Mouse (Mus musculus) MEL-GATA-1-ER (cell line): Measurements from ENCODE around the gene Rpa2.
"Not testable (repeated sequence)": the region's sequence is repeated elsewhere in the genome, so short reads cannot be mapped to it uniquely, and the experiment has no call there.

ENCODE experiments used
- DNase-seq: peaks from one replicate; pipeline ENCODE4 v3.0.0-alpha.2; 2012; ENCODE audit warnings: low read depth; ENCODE audit errors: extremely low read depth

The Rpa2 gene

GRCm38 (mm10) chr4:132767914-132768876 lies at the start of gene Rpa2:
TSS of gene Rpa2 (plus strand) at chr4:132768332.
- peak; percentile 100 for DNase-seq

DNA sequence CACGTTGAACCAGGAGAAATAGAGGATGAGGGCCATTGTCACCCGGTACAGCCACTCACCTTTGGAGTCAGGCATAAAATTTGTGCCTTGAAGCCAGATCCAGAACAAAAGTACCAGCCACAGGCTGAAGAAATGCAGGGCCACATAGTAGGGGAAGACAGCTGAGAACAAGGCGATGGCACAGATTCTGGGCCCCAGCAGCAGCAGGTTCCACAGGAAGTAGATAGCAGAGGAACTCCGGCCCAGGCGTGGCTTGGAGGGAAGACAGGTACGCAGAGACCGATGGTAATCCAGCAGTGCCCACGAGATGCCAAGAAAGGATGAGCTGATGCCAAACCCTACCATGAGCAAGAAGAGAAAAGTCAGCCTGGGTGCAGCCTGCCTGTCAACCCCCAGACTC lies 39.9 kb upstream of the Rpa2 start:
- DNase-seq = no peak

- no peak for DNase-seq
These were observed 36.5 kb upstream of the Rpa2 start for GRCm38 (mm10) chr4:132731616-132732015.

DNA sequence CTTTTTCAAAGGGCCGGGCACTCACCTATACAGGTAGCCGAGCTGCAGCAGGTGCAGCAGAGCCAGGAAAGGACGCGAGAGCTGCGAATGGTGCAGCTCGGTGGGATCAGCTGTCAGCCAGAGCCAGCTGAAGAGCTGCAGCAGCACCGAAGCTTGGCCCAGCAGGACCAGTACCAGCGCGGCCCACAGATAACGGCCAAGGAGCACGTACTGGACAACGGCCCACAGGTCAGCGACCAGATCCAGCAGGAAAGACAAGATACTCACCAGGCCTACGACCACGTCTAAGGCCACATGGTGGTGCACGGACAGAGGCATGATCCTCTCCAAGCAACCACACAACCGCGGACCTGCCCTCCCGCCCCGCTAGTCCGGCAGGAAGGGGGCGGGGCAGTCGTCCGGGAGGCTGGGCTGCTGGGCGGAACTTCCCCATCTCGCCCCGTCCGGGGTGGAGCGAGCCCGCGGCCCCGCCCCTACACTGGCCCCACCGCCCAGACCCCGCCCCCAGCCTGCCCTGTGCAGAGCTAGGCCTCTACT lies 35.9 kb upstream of the Rpa2 start, which contains the start of gene Xkr8:
Gene Xkr8, minus strand, starts transcription at position 399 of the 537 bp plus-strand sequence.
- no peak for DNase-seq

- DNase-seq = no peak
These were observed 34.9 kb upstream of the Rpa2 start for GRCm38 (mm10) chr4:132733071-132733770.

- DNase-seq = no peak
These were observed 33.4 kb upstream of the Rpa2 start for GRCm38 (mm10) chr4:132734766-132735165.

- no peak for DNase-seq
These were observed 32.7 kb upstream of the Rpa2 start for GRCm38 (mm10) chr4:132735389-132735788.

DNA sequence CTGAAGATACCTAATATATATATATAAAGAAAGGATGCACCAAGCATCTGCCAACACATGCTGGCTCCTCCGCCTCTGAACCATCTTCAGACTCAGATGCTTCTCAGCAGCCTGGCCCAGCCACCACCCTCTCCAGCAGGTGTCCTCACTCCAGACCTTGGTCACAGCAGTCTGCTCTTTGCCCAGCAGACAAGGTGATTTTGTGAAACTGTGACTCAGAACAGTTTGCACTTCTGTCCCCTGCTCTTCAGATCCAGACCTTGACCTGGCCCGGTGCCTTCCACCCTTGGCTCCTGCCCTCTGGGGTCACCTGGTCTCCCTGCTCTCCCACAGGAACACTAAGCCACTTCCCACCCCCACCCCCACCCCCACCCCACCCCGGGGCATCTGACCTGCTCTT lies 32.2 kb upstream of the Rpa2 start:
- DNase-seq = no peak

DNA sequence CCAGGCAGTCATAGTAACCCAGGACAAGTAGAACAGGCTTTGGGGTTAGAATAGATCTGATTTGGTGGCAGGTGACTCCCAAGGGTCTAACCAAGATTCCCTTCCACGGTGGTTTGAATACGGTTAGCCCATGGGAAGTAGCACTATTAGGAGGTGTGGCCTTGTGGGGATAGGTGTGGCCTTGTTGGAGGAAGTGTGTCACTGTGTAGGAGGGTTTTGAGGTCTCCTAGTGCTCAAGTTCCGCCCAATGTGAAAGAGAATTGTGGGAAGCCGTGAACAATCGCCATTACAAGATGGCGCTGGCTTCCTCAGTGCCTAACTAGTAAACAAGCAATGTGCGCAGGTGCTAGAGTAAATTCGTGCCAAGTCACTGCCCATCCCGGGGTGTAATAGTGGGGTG lies 31.0 kb upstream of the Rpa2 start:
- DNase-seq = not testable (repeated sequence)

DNA sequence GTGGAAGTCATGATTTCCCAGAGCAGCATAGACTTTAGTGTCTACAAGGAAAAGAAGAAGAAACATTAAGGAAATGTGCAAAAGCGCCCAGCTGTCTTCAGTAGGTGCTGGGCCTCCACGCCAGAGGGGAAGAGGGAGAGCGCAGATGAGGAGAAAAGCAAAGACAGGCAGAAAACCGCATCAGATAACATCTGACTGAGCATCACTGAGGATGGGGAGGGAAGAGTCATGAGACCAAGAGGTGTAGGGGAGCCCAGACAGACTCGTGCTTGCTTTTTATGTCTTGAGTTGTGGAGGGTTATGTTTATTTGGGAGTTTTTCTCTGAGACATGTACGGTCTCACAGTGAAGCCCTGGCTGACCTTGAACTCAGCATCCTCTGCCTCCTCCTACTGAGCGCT lies 26.6 kb upstream of the Rpa2 start:
- DNase-seq = no peak

- DNase-seq = no peak
These were observed 23.9 kb upstream of the Rpa2 start for GRCm38 (mm10) chr4:132743992-132744911.

DNA sequence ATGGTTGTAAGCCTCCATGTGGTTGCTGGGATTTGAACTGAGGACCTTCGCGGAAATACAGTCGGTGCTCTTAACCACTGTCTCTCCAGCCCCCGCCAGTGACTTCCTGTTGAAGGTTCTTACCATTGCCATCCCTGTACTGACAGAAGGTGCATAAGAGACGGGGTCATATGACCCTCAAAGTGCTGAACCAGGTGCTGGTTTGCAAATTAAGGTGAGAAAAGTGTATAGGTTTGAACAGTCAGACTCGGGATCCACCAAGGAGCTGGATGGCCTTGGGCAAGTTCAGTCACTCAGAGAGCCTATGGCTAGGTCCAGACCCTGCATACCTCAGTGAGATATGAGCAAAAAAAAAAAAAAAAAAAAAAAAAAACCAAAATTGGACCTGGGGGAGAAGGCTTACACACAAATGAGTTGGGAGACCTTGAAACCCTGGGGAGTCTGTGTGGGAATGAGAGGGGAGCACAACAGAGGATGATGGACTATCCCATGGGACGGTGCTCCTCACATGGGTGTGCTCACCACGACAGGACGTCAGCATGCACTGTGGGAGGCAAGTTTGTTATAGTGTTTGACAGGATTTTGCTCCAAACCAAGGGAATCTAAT lies 21.1 kb upstream of the Rpa2 start:
- no peak for DNase-seq

DNA sequence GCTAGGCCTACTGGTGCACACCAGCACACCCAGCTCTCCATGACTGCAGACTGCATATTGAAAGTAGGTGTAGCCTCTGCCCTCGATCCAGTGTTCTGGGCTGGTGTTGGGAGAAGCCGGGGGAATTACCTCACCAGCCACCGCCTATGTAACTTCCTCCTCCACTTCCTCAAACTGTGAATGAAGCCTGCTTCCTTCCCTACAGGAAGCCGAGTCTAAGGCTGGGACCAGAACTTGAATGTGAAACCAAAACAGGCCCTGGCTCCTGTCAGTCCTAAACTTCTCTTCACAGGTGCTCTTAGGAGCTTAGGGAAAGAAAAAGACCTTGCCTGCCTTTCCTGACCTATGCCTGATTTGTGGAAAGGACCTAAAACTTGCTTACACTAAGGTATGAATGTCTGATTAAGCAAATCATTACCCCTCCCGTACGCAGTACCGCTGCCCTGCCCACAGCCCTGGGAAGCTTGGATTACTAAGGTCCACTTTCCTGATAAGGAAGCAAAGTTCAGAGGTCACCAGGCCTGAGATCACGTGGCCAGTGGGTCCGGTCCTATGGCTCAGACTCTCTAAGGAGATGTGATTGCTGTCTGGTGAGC lies 20.4 kb upstream of the Rpa2 start:
- DNase-seq = no peak

DNA sequence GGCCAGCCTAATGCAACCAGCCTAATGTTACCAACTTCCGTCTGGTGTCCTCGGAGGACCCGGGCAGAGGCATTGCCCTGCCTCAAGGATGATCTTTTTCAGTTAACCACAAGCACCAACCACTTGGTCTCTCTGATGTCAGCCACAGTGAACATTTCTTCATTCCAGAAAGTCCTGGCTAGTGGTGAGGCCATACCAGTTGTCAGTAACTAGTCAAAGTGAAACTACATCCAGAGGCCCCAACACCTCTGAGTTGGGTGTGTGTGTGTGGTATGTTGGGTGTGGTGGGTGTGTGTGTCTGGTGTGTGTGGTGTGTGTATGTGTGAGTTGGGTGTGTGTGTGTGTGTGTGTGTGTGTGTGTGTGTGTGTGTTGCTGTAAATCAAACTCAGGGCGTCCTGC lies 19.4 kb upstream of the Rpa2 start:
- DNase-seq = no peak

DNA sequence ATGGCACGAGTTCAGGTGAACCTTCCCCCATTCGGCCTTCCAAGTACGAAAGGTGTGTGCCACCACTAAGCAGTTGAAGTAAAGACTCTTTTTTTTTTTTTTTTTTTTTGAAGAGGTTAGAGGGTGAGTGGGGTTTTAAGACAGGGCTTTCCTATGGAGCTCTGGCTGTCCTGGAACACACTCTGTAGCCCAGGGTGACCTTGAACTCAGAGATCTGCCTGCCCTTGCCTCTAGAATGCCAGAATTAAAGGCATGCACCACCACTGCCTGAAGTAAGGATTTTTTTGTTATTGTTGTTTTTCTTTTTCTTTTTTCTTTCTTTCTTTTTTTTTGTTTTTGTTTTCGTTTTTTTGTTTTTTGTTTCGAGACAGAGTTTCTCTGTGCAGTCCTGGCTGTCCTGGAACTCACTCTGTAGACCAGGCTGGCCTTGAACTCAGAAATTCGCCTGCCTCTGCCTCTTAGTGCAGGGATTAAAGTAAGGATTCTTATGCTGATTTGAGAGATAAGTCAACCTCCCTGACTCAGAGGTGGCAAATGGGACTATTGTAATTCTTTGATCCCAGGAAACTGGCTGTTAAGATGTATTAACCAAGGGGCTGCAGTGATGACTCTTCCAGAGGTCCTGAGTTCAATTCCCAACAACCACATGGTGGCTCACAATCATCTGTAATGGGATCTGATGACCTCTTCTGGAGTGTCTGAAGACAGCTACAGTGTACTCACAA lies 18.7 kb upstream of the Rpa2 start:
- DNase-seq = no peak

DNA sequence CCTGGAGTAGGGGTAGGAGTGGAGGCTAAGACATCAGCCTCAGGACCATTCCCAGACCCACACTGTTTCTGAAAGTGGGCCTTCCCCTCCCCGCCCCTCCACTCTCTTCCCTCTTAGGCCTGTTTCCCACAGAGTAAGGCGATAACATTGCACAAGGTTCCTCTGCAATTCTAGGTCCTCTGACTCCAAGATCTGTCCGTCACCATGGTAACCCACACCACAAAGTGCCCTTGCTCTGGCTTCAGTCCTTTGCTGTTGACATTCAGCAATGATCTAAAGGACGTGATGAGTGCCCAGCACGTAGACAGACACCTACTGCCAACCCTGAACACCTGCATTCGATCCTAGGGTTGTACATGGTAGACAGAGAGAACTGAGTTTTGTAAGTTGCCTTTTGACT lies 15.1 kb upstream of the Rpa2 start:
- no peak for DNase-seq

- DNase-seq = no peak
These were observed 11.2 kb upstream of the Rpa2 start, which contains the start of gene Smpdl3b for GRCm38 (mm10) chr4:132756974-132757373. TSS of gene Smpdl3b (minus strand) at chr4:132757252.

GRCm38 (mm10) chr4:132757633-132758351 lies 10.3 kb upstream of the Rpa2 start:
- DNase-seq = no peak

DNA sequence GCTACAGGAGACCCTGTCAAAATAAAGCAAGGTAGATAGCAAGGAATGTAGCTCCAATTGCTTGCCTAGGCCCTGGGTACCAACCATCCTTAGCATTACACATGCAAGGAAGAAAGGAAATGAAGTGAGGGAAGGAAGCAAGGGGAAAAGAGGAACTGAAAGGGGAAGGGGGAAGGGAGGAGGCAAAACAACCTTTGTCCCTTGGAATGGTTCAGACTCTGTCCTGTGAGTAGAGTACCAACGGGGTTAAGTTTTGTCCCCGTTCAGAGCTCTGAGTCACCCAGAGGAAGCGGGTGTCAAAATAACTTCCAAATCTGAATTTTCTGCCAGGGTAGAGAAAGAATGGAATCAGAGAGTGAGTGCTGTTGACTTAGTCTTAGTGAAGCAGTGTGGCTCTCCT lies 7.8 kb upstream of the Rpa2 start:
- DNase-seq = no peak
